Mouse (Mus musculus): ENCODE results near the gene Elob. TPM values are rescaled to one million over a fixed set of nuclear protein-coding genes. Genes with fewer than 3 reads are reported as not detected.

The Elob gene
- polyA plus RNA-seq, 1 experiment from 2014 or later: 1,117 TPM

Small RNAs within 50 kb of the gene (microRNA-seq; reads per million reads assigned to microRNA genes)
- gene Mir5125: 0.81 reads per million

Other genes starting within 250 kb of the Elob start
- 24.9 and 26.1 TPM in 2 replicates for gene Zfp13, start 229.6 kb downstream of the Elob start, polyA plus RNA-seq (2016; fragmentation: Nextera tagmentation; extraction: Ambion mirVana)
- 0.46 and 0.93 TPM in 2 replicates for gene Zscan10, start 228.3 kb downstream of the Elob start, polyA plus RNA-seq (2016; fragmentation: Nextera tagmentation; extraction: Ambion mirVana)
- gene Mmp25, start 183.9 kb downstream of the Elob start, polyA plus RNA-seq (2016; fragmentation: Nextera tagmentation; extraction: Ambion mirVana): 1.9 and 2.3 TPM in 2 replicates
- 0.50 and 0.57 TPM in 2 replicates for gene Bicdl2, start 168.6 kb downstream of the Elob start, polyA plus RNA-seq (2016; fragmentation: Nextera tagmentation; extraction: Ambion mirVana)
- 65.5 and 69.0 TPM in 2 replicates for gene Hcfc1r1, start 155.5 kb downstream of the Elob start, polyA plus RNA-seq (2016; fragmentation: Nextera tagmentation; extraction: Ambion mirVana)
- 43.8 and 47.5 TPM in 2 replicates for gene Thoc6, start 155.3 kb downstream of the Elob start, polyA plus RNA-seq (2016; fragmentation: Nextera tagmentation; extraction: Ambion mirVana)
- 2.8 and 4.2 TPM in 2 replicates for gene Tnfrsf12a, start 151.7 kb downstream of the Elob start, polyA plus RNA-seq (2016; fragmentation: Nextera tagmentation; extraction: Ambion mirVana)
- gene Cldn6, start 149.9 kb downstream of the Elob start, polyA plus RNA-seq (2016; fragmentation: Nextera tagmentation; extraction: Ambion mirVana): 14.6 and 35.0 TPM in 2 replicates
- gene Cldn9, start 145.1 kb downstream of the Elob start, polyA plus RNA-seq (2016; fragmentation: Nextera tagmentation; extraction: Ambion mirVana): 5.5 and 14.6 TPM in 2 replicates
- 0.21 and 1.2 TPM in 2 replicates for gene 1520401A03Rik, start 106.4 kb downstream of the Elob start, polyA plus RNA-seq (2016; fragmentation: Nextera tagmentation; extraction: Ambion mirVana)
- gene Pkmyt1, start 102.8 kb downstream of the Elob start, polyA plus RNA-seq (2016; fragmentation: Nextera tagmentation; extraction: Ambion mirVana): 29.1 and 31.2 TPM in 2 replicates
- gene Paqr4, start 88.3 kb downstream of the Elob start, polyA plus RNA-seq (2016; fragmentation: Nextera tagmentation; extraction: Ambion mirVana): 40.3 and 41.6 TPM in 2 replicates
- gene Kremen2, start 83.3 kb downstream of the Elob start, polyA plus RNA-seq (2016; fragmentation: Nextera tagmentation; extraction: Ambion mirVana): 2.9 and 5.7 TPM in 2 replicates
- gene Flywch1, start 57.5 kb downstream of the Elob start, polyA plus RNA-seq (2016; fragmentation: Nextera tagmentation; extraction: Ambion mirVana): 203 and 212 TPM in 2 replicates
- gene Flywch2, start 43.1 kb downstream of the Elob start, polyA plus RNA-seq (2016; fragmentation: Nextera tagmentation; extraction: Ambion mirVana): 48.1 and 49.4 TPM in 2 replicates
- 670 and 682 TPM in 2 replicates for gene Srrm2, start 38.6 kb downstream of the Elob start, polyA plus RNA-seq (2016; fragmentation: Nextera tagmentation; extraction: Ambion mirVana)
- gene Prss33, start 6.9 kb upstream of the Elob start, polyA plus RNA-seq (2016; fragmentation: Nextera tagmentation; extraction: Ambion mirVana): 0.26 TPM in 1 of 2 replicates, not detected in the other
- not detected in 2 replicates for gene Prss32, start 14.7 kb upstream of the Elob start, polyA plus RNA-seq (2016; fragmentation: Nextera tagmentation; extraction: Ambion mirVana)
- 0.72 and 1.3 TPM in 2 replicates for gene Prss41, start 15.0 kb upstream of the Elob start, polyA plus RNA-seq (2016; fragmentation: Nextera tagmentation; extraction: Ambion mirVana)
- gene Prss21, start 38.9 kb upstream of the Elob start, polyA plus RNA-seq (2016; fragmentation: Nextera tagmentation; extraction: Ambion mirVana): not detected in 2 replicates
- not detected in 2 replicates for gene Dcpp1, start 51.7 kb upstream of the Elob start, polyA plus RNA-seq (2016; fragmentation: Nextera tagmentation; extraction: Ambion mirVana)
- not detected in 2 replicates for gene Dcpp2, start 51.7 kb upstream of the Elob start, polyA plus RNA-seq (2016; fragmentation: Nextera tagmentation; extraction: Ambion mirVana)
- gene Dcpp3, start 88.3 kb upstream of the Elob start, polyA plus RNA-seq (2016; fragmentation: Nextera tagmentation; extraction: Ambion mirVana): not detected in 2 replicates
- gene Sbp, start 112.5 kb upstream of the Elob start, polyA plus RNA-seq (2016; fragmentation: Nextera tagmentation; extraction: Ambion mirVana): not detected in 2 replicates
- gene Sbpl, start 126.1 kb upstream of the Elob start, polyA plus RNA-seq (2016; fragmentation: Nextera tagmentation; extraction: Ambion mirVana): not detected in 2 replicates
- gene Prss30, start 151.4 kb upstream of the Elob start, polyA plus RNA-seq (2016; fragmentation: Nextera tagmentation; extraction: Ambion mirVana): not detected in 2 replicates
- gene Prss22, start 169.0 kb upstream of the Elob start, polyA plus RNA-seq (2016; fragmentation: Nextera tagmentation; extraction: Ambion mirVana): 0.48 TPM in 1 of 2 replicates, not detected in the other
- gene Prss27, start 209.0 kb upstream of the Elob start, polyA plus RNA-seq (2016; fragmentation: Nextera tagmentation; extraction: Ambion mirVana): 0.31 and 0.34 TPM in 2 replicates
- 94.2 and 97.0 TPM in 2 replicates for gene Kctd5, start 244.3 kb upstream of the Elob start, polyA plus RNA-seq (2016; fragmentation: Nextera tagmentation; extraction: Ambion mirVana)